Mouse (Mus musculus): Measurements from ENCODE around the gene Mad2l1. TPM values are rescaled to one million over a fixed set of nuclear protein-coding genes. Genes with fewer than 3 reads are reported as not detected.

Gene Mad2l1
- total and polyA plus RNA-seq, 3 experiments = 63.9 to 102 (median 68.8) TPM

DNA sequence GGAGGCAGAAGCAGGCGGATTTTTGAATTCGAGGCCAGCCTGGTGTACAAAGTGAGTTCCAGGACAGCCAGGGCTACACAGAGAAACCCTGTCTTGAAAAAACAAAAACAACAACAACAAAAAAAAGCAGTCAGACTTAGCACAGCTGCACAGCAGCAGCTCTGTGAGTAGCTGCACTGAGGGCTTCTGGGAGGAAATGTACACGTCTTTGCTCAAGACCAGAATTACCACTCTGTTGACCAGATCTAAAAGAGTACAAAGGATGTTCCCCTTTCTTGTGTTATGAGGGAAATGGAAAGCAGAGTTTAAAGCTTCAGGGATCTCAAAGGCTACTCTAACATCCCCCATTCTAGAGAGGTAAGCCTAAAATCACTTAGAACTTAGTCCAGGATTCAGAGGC lies 41.5 kb upstream of the Mad2l1 start:
- no peak for TF ChIP-seq MAZ (IDR thresholded peaks at IDR 0.05; ENCODE audit: low read depth, low read length)
- Histone ChIP-seq H3K79me2 (ENCODE audit: control insufficient read depth, insufficient read depth, low read length, poor library complexity) (no peaks in the 10 kb centered on the region), H3K4me3 (ENCODE audit: control insufficient read depth in 1 of 2, insufficient read depth in 1 of 2, low read depth in 2 of 2, low read length in 2 of 2) (no peak overlapping the region), H3K27me3 (ENCODE audit: control insufficient read depth in 1 of 2, insufficient read depth in 2 of 2, low read length in 2 of 2) (no peaks in the 10 kb centered on the region), H3K9ac (ENCODE audit: control insufficient read depth, low read depth, low read length, poor library complexity, severe bottlenecking) (no peak overlapping the region), H3K9me3 (replicated peaks; ENCODE audit: insufficient read depth, low read length) (no peaks in the 10 kb centered on the region), H3K4me1 (ENCODE audit: control insufficient read depth in 1 of 2, insufficient read depth in 2 of 2, low read length in 2 of 2) (no peaks in the 10 kb centered on the region), H3K36me3 (ENCODE audit: control insufficient read depth in 1 of 2, insufficient read depth in 2 of 2, low read length in 2 of 2) (no peaks in the 10 kb centered on the region), H3K27ac (ENCODE audit: control insufficient read depth, low read depth, low read length) (no peak overlapping the region)
- DNase-seq (ENCODE audit: low read depth, low spot score) = no peak

DNA sequence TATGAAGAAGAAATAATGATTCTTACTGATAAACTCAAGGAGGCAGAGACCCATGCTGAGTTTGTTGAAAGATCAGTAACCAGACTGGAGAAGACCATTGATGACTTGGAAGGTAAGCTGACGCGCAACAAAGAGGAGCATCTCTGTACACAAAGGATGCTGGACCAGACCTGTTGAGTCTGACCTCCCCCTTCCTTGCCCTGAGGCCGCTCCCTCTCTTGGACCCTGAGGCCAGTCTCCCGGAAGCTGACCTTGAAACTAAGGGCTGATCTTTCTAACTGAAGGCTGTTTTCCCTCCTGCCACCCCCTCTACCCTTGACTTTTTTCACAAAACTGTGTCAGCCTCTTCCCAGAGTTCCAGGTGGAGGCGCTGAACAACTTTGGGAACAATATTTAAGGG lies 18.8 kb upstream of the Mad2l1 start:
- Histone ChIP-seq H3K27me3 (ENCODE audit: control insufficient read depth in 1 of 2, insufficient read depth in 2 of 2, low read length in 2 of 2) (no peaks in the 10 kb centered on the region), H3K36me3 (ENCODE audit: control insufficient read depth in 1 of 2, insufficient read depth in 2 of 2, low read length in 2 of 2) (no peaks in the 10 kb centered on the region), H3K9ac (ENCODE audit: control insufficient read depth, low read depth, low read length, poor library complexity, severe bottlenecking) (no peak overlapping the region), H3K79me2 (ENCODE audit: control insufficient read depth, insufficient read depth, low read length, poor library complexity) (no peaks in the 10 kb centered on the region; the same call in 1 of the 2 replicates), H3K27ac (ENCODE audit: control insufficient read depth, low read depth, low read length) (no peak overlapping the region), H3K9me3 (replicated peaks; ENCODE audit: insufficient read depth, low read length) (no peaks in the 10 kb centered on the region), H3K4me1 (ENCODE audit: control insufficient read depth in 1 of 2, insufficient read depth in 2 of 2, low read length in 2 of 2) (no peaks in the 10 kb centered on the region), H3K4me3 (ENCODE audit: control insufficient read depth in 1 of 2, insufficient read depth in 1 of 2, low read depth in 2 of 2, low read length in 2 of 2) (no peak overlapping the region)
- TF ChIP-seq NRF1 (IDR thresholded peaks at IDR 0.05; ENCODE audit: insufficient read depth, low read depth, low read length, poor library complexity, severe bottlenecking) = no peak
- TF ChIP-seq GATA1 (IDR thresholded peaks at IDR 0.05; ENCODE audit: low read depth, low read length) = no peak
- no peak for TF ChIP-seq TCF12 (IDR thresholded peaks at IDR 0.05; ENCODE audit: low read depth, low read length)
- TF ChIP-seq E2F4 (IDR thresholded peaks at IDR 0.05; ENCODE audit: borderline replicate concordance, low read depth, low read length) = no peak
- no peak for TF ChIP-seq SIN3A (IDR thresholded peaks at IDR 0.05; ENCODE audit: low read length)
- TF ChIP-seq KAT2A (conservative IDR thresholded peaks at IDR 0.05; ENCODE audit: low read depth, low read length) = no peak
- DNase-seq (ENCODE audit: low read depth, low spot score) = no peak

DNA sequence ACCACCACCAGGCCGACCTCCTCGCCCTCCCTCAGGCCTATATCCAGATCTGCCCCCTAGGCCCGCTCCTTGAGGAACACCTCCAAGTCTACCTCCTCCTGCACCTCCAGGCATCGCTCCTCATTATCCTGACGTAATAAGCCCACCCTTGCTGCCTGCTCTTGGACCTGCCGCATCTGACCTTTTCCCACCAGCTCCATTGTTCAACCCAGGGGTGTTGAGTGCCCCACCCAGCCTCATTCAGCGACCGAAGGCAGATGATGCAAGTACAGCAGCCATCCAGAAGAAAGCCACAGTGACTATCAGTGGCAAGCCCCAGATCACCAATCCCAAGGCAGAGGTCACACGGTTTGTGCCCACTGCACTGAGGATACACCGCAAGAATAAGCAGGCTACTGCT lies 6.8 kb upstream of the Mad2l1 start:
- H3K4me1 ChIP-seq (ENCODE audit: control insufficient read depth in 1 of 2, insufficient read depth in 2 of 2, low read length in 2 of 2) = no peaks in the 10 kb centered on the region
- no peaks in the 10 kb centered on the region for H3K36me3 ChIP-seq (ENCODE audit: control insufficient read depth in 1 of 2, insufficient read depth in 2 of 2, low read length in 2 of 2)
- no peak overlapping the region for H3K9ac ChIP-seq (ENCODE audit: control insufficient read depth, low read depth, low read length, poor library complexity, severe bottlenecking)
- no peak for DNase-seq (ENCODE audit: low read depth, low spot score)
- TF ChIP-seq ZKSCAN1 (IDR thresholded peaks at IDR 0.05; ENCODE audit: low read depth, low read length) = no peak
- TF ChIP-seq USF2 (IDR thresholded peaks at IDR 0.05; ENCODE audit: borderline replicate concordance in 1 of 2, insufficient read depth in 1 of 2, low read depth in 1 of 2, low read length in 2 of 2) = no peak
- TF ChIP-seq MXI1 (IDR thresholded peaks at IDR 0.05; ENCODE audit: low read depth, low read length) = no peak
- no peak for TF ChIP-seq ETS1 (IDR thresholded peaks at IDR 0.05; ENCODE audit: low read depth, low read length)
- TF ChIP-seq JUND (IDR thresholded peaks at IDR 0.05; ENCODE audit: low read depth, low read length) = no peak
- no peak for TF ChIP-seq TBP (IDR thresholded peaks at IDR 0.05; ENCODE audit: low read depth, low read length)
- TF ChIP-seq MEF2A (IDR thresholded peaks at IDR 0.05; ENCODE audit: extremely low read depth, insufficient replicate concordance, low read depth, low read length, poor library complexity, severe bottlenecking) = no peak
- no peak for TF ChIP-seq TAL1 (IDR thresholded peaks at IDR 0.05; ENCODE audit: low read length)
- no peak for TF ChIP-seq HCFC1 (IDR thresholded peaks at IDR 0.05; ENCODE audit: low read depth, low read length)
- TF ChIP-seq MAZ (IDR thresholded peaks at IDR 0.05; ENCODE audit: low read depth, low read length) = no peak
- no peak for TF ChIP-seq BHLHE40 (IDR thresholded peaks at IDR 0.05; ENCODE audit: borderline replicate concordance, low read depth, low read length)
- no peak for TF ChIP-seq ZNF384 (IDR thresholded peaks at IDR 0.05; ENCODE audit: low read depth, low read length)
- no peak for TF ChIP-seq CHD1 (IDR thresholded peaks at IDR 0.05; ENCODE audit: low read depth, low read length)
- TF ChIP-seq POLR2AphosphoS5 (IDR thresholded peaks at IDR 0.05; ENCODE audit: borderline replicate concordance, low read depth, low read length) = no peak
- TF ChIP-seq SIN3A (IDR thresholded peaks at IDR 0.05; ENCODE audit: low read length) = no peak
- TF ChIP-seq E2F4 (IDR thresholded peaks at IDR 0.05; ENCODE audit: borderline replicate concordance, low read depth, low read length) = no peak
- TF ChIP-seq NRF1 (IDR thresholded peaks at IDR 0.05; ENCODE audit: insufficient read depth, low read depth, low read length, poor library complexity, severe bottlenecking) = no peak
- no peak for TF ChIP-seq POLR2AphosphoS2 (IDR thresholded peaks at IDR 0.05; ENCODE audit: low read length)
- no peak for TF ChIP-seq NELFE (IDR thresholded peaks at IDR 0.05; ENCODE audit: low read depth, low read length)
- no peaks in the 10 kb centered on the region; a peak in 1 of 4 replicates for H3K27me3 ChIP-seq (ENCODE audit: control insufficient read depth in 1 of 2, insufficient read depth in 2 of 2, low read length in 2 of 2)
- H3K79me2 ChIP-seq (ENCODE audit: control insufficient read depth, insufficient read depth, low read length, poor library complexity) = no peaks in the 10 kb centered on the region
- H3K4me3 ChIP-seq (ENCODE audit: control insufficient read depth in 1 of 2, insufficient read depth in 1 of 2, low read depth in 2 of 2, low read length in 2 of 2) = no peak overlapping the region
- no peaks in the 10 kb centered on the region for H3K9me3 ChIP-seq (replicated peaks; ENCODE audit: insufficient read depth, low read length)
- H3K27ac ChIP-seq (ENCODE audit: control insufficient read depth, low read depth, low read length) = no peak overlapping the region
